Mouse (Mus musculus) liver, postnatal 0 days (tissue): ENCODE measurements around the gene Kxd1.

ENCODE experiments used
- CTCF ChIP-seq: sonication (generic); IDR thresholded peaks from 2 replicates; pipeline ENCODE4 v1.5.1; 2016; ENCODE audit warnings: antibody characterized with exemption, low read depth
- EP300 ChIP-seq: IDR thresholded peaks from 2 replicates; pipeline ENCODE4 v1.6.1; 2016; ENCODE audit warnings: antibody characterized with exemption, low read depth, mild to moderate bottlenecking

DNA sequence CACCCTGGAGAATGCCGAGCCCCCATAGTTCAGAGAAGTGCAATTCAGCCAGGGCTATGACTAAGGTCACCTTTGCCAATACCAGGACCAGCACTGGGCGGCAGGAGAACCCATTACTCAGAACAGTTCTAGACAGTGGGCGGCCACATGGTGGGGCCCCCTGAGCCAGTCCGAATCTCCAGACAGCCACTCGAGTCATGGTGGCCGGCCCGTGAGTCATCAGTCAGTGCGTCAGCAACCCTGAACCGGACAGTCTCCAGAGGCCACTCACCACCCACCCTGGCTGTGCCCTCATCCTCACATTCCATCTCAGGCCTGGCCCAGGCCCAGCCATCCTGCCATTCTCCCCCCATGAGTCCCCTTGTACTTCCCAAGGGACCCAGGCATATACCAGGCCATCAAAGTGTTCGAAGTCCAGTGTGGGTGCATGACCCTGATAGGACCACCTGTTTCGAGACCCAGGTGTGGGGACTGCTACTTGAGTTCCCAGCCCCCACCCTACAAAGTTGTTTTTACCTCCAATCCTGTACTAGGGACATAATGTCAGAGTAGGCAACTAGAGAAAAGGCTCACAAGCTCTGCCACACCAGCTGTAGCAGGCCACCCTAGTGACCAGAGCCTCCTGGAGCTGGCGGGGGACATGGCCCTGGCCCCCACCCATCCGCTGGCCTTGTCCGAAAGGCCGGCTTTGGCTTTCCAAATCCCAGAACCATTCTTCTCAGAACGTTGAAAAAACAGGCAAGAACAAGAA lies 65.8 kb downstream of the Kxd1 start:
- TF ChIP-seq CTCF: no peak
- TF ChIP-seq EP300: no peak
